Mouse (Mus musculus) E14TG2a.4 (cell line): ENCODE results near the gene Stkld1.

Experiments
- CTCF ChIP-seq: conservative IDR thresholded peaks from 2 replicates; pipeline ENCODE4 v1.5.1; 2014; ENCODE audit warnings: low read length
- NANOG ChIP-seq: IDR thresholded peaks from 2 replicates; pipeline ENCODE4 v1.6.1; 2014; ENCODE audit warnings: borderline replicate concordance, low read length, mixed read lengths
- POU5F1 ChIP-seq: IDR thresholded peaks from 2 replicates; pipeline ENCODE4 v1.6.1; 2014; ENCODE audit warnings: low read length, borderline replicate concordance

DNA sequence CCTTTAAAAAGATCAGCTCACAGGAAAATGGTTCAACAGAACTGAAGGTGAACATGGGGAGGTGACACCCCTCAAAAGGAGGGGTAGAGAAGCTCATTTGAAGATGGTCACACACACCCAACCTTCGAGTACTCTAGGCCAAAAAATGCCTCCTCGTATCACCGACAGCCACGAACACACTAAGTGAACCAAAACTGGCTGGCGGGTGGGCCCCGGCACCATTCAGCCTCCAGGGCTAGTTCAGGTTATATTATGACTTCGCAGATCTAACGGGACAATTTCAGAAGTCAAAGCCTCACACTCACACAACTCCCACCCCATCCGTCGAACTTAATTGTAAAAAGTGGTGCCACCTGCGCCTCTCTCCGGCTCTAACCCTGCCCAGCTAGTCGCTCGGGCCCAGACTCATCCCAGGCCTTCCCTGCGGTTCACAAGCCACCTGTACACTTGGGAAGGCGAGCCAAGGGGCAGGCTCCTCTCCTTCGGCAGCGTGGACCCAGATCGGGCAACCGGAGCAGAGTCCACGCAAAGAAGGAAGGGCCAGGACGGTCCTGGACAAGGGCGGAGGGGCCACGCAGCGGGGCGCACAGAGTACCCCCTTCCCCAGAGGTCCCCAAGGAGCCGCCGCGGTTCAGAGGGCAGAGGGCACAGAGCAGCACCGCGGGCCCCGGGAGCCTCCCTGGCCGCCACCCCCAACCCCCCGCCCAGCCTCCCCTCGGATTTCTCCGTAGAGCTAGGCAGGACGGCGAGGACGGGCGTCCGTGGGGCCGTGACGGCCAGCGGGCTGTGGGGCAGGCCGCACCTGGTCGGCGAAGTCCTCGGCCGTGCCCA is 1.2 kb upstream of the Stkld1 start:
- TF ChIP-seq CTCF (no peak), POU5F1 (no peak), NANOG (no peak)
